Mouse (Mus musculus): ENCODE measurements around the gene Upf2. TPM values are rescaled to one million over a fixed set of nuclear protein-coding genes. Genes with fewer than 3 reads are reported as not detected.
"Not testable (repeated sequence)": the region's sequence is repeated elsewhere in the genome, so short reads cannot be mapped to it uniquely, and the experiment has no call there.

Gene Upf2
- polyA plus RNA-seq, 1 experiment: 0.49 TPM

DNA sequence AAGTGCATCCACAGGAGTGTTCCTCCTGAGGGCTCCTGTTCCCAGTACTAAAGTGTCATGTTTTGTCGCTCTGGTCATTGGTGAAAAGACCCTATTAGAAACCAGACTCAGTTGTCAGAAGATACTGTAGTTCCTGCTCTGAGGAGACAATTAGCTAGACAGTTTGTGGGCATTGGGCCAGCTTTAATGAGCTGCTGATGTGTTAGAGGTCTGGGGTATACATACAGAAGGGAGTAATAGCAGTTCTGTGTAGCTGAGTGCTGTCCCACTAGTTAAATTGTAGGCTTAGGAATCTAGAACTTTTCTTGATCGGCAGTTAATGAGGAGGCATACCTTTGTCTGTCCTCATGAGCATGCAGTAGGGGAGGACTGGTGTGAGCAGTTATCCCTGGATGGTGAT lies 11.0 kb downstream of the Upf2 start:
- Histone ChIP-seq H3K4me3 (replicated peaks) (no peak overlapping the region), H3K9me3 (ENCODE audit: control insufficient read depth, low read length) (no peaks in the 10 kb centered on the region), H3K4me1 (ENCODE audit: control insufficient read depth) (no peaks in the 10 kb centered on the region), H3K27me3 (ENCODE audit: control insufficient read depth) (no peaks in the 10 kb centered on the region), H3K36me3 (ENCODE audit: control insufficient read depth) (peaks cover 71% of the 10 kb centered on the region)
- TF ChIP-seq TAL1 (IDR thresholded peaks at IDR 0.05; ENCODE audit: low read length) (no peak), GATA1 (IDR thresholded peaks at IDR 0.05; ENCODE audit: low read length) (no peak)

DNA sequence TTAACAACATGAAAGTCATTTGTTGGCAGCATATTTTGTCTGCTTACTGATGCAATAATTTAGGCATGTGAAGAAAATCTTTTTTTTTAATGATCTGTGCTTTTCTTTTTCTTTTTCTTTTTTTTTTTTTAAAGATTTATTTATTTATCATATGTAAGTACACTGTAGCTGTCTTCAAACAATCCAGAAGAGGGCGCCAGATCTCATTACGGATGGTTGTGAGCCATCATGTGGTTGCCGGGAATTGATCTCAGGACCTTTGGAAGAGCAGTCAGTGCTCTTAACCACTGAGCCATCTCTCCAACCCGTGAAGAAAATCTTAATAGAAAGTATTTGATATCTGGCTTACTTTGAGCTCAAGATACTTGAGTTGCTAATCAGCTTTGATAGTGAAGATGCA lies 12.5 kb downstream of the Upf2 start:
- H3K4me1 ChIP-seq (ENCODE audit: control insufficient read depth); H3K27me3 ChIP-seq (ENCODE audit: control insufficient read depth); H3K4me3 ChIP-seq (replicated peaks); H3K9me3 ChIP-seq (ENCODE audit: control insufficient read depth, low read length): not testable (repeated sequence)
- peaks cover 59% of the 10 kb centered on the region for H3K36me3 ChIP-seq (ENCODE audit: control insufficient read depth)

DNA sequence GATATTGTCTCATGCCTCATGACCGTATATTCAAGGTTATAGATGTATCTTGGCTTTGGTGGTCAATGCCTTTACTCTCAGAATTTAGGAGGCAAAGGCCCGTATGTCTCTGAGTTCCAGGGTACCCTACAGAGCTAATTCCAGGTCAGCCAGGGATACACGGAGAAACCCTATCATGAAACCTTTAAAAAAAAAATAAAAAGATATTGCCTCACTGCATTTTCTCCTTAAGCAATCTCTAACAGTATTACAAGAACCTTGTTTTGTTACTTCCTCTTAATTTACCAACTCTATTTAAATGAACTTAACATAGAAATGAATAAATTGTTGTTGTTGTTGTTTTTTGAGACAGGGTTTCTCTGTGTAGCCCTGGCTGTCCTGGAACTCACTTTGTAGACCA lies 14.7 kb downstream of the Upf2 start:
- Histone ChIP-seq H3K27me3 (ENCODE audit: control insufficient read depth) (no peaks in the 10 kb centered on the region), H3K4me1 (ENCODE audit: control insufficient read depth) (no peaks in the 10 kb centered on the region), H3K9me3 (ENCODE audit: control insufficient read depth, low read length) (no peaks in the 10 kb centered on the region), H3K36me3 (ENCODE audit: control insufficient read depth) (peaks cover 39% of the 10 kb centered on the region), H3K4me3 (replicated peaks) (no peak overlapping the region)
- TF ChIP-seq TAL1 (IDR thresholded peaks at IDR 0.05; ENCODE audit: low read length) (no peak), GATA1 (IDR thresholded peaks at IDR 0.05; ENCODE audit: low read length) (no peak)

DNA sequence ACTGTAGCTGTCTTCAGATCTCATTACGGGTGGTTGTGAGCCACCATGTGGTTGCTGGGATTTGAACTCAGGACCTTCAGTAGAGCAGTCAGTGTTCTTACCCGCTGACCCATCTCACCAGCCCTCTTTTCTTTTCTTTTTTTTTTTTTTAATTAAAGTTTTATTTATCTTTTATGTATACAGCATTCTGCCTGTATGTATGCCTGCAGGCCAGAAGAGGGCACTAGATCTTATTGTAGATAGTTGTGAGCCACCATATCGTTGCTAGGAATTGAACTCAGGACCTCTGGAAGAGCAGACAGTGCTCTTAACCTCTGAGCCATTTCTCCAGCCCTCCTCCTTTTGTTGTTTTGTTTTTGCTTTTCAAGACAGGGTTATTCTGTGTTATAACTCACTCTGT lies 19.4 kb downstream of the Upf2 start:
- H3K36me3 ChIP-seq (ENCODE audit: control insufficient read depth): peaks cover 22% of the 10 kb centered on the region
- H3K4me3 ChIP-seq (replicated peaks); H3K27me3 ChIP-seq (ENCODE audit: control insufficient read depth); H3K9me3 ChIP-seq (ENCODE audit: control insufficient read depth, low read length); H3K4me1 ChIP-seq (ENCODE audit: control insufficient read depth): not testable (repeated sequence)

DNA sequence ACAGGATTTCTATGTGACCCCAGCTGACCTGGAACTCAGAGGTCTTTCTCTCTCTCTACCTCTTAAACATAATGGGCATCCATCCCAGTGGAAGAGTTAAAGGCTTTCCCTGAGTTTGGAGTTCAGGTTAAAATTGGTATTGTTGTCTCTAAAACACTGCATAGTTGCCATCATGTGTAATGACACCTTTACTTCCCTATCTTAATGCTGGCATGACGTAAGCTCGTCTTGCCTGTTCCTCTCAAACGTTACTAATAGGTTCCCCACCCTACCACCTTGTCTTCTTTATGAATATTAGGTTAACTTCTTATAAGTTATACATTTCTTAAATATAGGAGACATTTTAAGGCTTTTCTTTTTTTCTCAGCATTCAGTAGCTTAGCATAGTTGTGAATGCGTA lies 26.3 kb downstream of the Upf2 start:
- Histone ChIP-seq H3K9me3 (ENCODE audit: control insufficient read depth, low read length) (no peaks in the 10 kb centered on the region), H3K4me1 (ENCODE audit: control insufficient read depth) (no peaks in the 10 kb centered on the region), H3K4me3 (replicated peaks) (no peak overlapping the region), H3K27me3 (ENCODE audit: control insufficient read depth) (no peaks in the 10 kb centered on the region), H3K36me3 (ENCODE audit: control insufficient read depth) (peaks cover 58% of the 10 kb centered on the region)
- no peak for TF ChIP-seq TAL1 (IDR thresholded peaks at IDR 0.05; ENCODE audit: low read length)
- no peak for TF ChIP-seq GATA1 (IDR thresholded peaks at IDR 0.05; ENCODE audit: low read length)

DNA sequence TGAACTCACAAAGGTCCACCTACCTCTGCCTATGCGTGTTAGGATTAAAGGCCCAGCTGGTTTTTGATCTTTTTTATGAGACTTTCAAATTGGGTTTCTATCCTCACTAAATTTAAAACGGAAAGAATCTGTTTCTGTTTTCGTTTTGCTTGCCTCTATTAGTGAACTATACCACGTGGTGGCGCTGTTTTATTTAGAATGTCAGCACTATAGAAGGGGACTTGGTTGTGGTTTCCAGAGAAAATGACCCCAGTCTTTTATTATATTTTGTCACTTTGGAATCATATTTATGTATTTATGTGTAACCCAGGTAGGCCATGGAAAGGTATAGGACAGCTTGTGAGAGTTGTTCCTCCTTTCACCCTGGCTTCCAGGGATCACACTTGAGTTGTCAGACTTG lies 44.3 kb downstream of the Upf2 start:
- Histone ChIP-seq H3K27me3 (ENCODE audit: control insufficient read depth) (no peaks in the 10 kb centered on the region), H3K4me1 (ENCODE audit: control insufficient read depth) (no peaks in the 10 kb centered on the region), H3K9me3 (ENCODE audit: control insufficient read depth, low read length) (no peaks in the 10 kb centered on the region), H3K4me3 (replicated peaks) (no peak overlapping the region), H3K36me3 (ENCODE audit: control insufficient read depth) (peaks cover 29% of the 10 kb centered on the region)
- TF ChIP-seq GATA1 (IDR thresholded peaks at IDR 0.05; ENCODE audit: low read length) (no peak), TAL1 (IDR thresholded peaks at IDR 0.05; ENCODE audit: low read length) (no peak)

DNA sequence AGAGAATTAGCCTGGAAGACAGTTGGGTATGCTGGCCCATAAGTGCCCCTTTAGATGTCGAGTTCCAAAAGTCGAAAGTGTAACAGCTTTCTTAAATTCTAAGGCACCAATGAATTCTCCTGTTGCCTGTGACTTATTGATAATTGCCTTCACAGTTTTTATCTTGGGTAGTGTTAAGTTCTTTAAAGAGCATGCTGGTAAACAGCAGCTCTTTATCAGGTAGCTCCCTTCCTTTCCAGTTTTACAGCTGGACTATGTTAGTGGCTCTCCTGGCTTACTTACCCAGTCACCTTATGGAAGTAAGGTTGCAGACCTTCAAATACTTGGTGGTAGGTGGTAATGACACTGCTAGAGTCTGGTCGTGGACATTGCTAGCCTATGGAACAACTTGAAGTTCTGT lies 52.7 kb downstream of the Upf2 start:
- Histone ChIP-seq H3K4me1 (ENCODE audit: control insufficient read depth) (peaks cover 26% of the 10 kb centered on the region), H3K9me3 (ENCODE audit: control insufficient read depth, low read length) (no peaks in the 10 kb centered on the region), H3K36me3 (ENCODE audit: control insufficient read depth) (peaks cover 31% of the 10 kb centered on the region), H3K4me3 (replicated peaks) (no peak overlapping the region), H3K27me3 (ENCODE audit: control insufficient read depth) (no peaks in the 10 kb centered on the region)
- no peak for TF ChIP-seq GATA1 (IDR thresholded peaks at IDR 0.05; ENCODE audit: low read length)
- TF ChIP-seq TAL1 (IDR thresholded peaks at IDR 0.05; ENCODE audit: low read length): 0 out of 3 replicates have a peak, but pooled peaks have one; percentile 13

DNA sequence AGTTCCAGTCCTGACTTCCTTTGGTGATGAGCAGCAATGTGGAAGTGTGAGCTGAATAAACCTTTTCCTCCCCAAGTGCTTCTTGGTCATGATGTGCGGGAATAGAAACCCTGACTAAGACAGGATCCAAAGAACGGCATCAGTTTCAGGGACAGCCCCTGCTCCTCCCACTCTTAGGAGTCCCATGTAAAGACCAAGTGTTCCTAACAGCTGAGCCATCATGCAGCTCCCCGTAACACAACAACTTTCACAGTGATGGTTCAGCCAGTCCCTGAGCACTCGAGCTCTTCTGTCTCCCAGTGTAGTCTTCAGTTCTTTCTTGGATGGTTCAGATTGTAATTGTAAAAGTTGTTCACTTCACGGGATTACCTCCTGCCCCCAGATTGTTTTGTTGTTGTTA lies 63.3 kb downstream of the Upf2 start:
- Histone ChIP-seq H3K9me3 (ENCODE audit: control insufficient read depth, low read length) (no peaks in the 10 kb centered on the region), H3K4me1 (ENCODE audit: control insufficient read depth) (no peaks in the 10 kb centered on the region), H3K27me3 (ENCODE audit: control insufficient read depth) (no peaks in the 10 kb centered on the region), H3K36me3 (ENCODE audit: control insufficient read depth) (peaks cover 38% of the 10 kb centered on the region), H3K4me3 (replicated peaks) (no peak overlapping the region)
- TF ChIP-seq TAL1 (IDR thresholded peaks at IDR 0.05; ENCODE audit: low read length): no peak
- no peak for TF ChIP-seq GATA1 (IDR thresholded peaks at IDR 0.05; ENCODE audit: low read length)

DNA sequence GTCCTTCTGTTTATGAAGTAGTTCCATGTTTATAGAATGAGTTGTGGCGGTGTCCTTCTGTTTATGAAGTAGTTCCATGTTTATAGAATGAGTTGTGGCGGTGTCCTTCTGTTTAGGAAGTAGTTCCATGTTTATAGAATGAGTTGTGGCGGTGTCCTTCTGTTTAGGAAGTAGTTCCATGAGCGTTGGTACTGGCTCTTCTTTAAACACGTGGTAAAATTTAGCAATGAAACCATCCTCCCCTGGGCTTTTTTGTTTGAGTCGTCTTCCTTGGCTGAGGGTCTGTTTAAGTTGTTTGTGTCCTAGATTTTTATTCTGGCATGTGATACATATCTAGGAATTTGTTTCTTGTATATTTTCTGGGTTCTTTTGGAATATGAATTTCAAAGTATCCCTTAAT lies 63.9 kb downstream of the Upf2 start:
- H3K4me3 ChIP-seq (replicated peaks); H3K27me3 ChIP-seq (ENCODE audit: control insufficient read depth); H3K4me1 ChIP-seq (ENCODE audit: control insufficient read depth); H3K9me3 ChIP-seq (ENCODE audit: control insufficient read depth, low read length): not testable (repeated sequence)
- H3K36me3 ChIP-seq (ENCODE audit: control insufficient read depth): peaks cover 44% of the 10 kb centered on the region

DNA sequence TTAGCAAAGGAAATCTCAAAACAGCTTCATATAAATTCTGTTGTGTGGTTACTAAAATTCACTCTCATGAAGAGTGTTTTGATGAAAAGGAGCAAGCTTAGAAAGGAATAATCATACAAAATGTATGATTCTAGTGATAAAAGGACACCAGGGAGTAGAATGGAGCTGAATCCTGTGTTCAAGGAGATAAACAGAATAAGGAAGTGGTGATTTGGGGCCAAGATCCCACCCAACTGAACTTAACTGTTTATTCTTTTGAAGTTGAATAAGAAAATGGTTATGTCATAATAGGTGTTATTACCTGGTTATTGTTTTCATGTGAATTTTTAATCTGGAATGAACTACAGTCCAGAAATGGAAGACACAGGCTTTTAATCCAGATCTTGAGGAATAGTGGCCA lies 69.3 kb downstream of the Upf2 start:
- Histone ChIP-seq H3K36me3 (ENCODE audit: control insufficient read depth) (peaks cover 49% of the 10 kb centered on the region), H3K4me3 (replicated peaks) (no peak overlapping the region), H3K27me3 (ENCODE audit: control insufficient read depth) (no peaks in the 10 kb centered on the region), H3K9me3 (ENCODE audit: control insufficient read depth, low read length) (no peaks in the 10 kb centered on the region), H3K4me1 (ENCODE audit: control insufficient read depth) (peaks cover 2% of the 10 kb centered on the region; the same call in 1 of the 2 replicates)
- TF ChIP-seq GATA1 (IDR thresholded peaks at IDR 0.05; ENCODE audit: low read length): no peak
- no peak for TF ChIP-seq TAL1 (IDR thresholded peaks at IDR 0.05; ENCODE audit: low read length)

Data from erythroblast, embryonic 14.5 days (primary cell).